Mouse (Mus musculus): ENCODE data around the gene Mapk8ip2.

- TF ChIP-seq CTCF (conservative IDR thresholded peaks at IDR 0.05; ENCODE audit: low read length) (no peak), POU5F1 (IDR thresholded peaks at IDR 0.05; ENCODE audit: borderline replicate concordance, low read length) (no peak)
These were observed 46.1 kb downstream of the Mapk8ip2 start for GRCm38 (mm10) chr15:89499784-89500220.

All from E14TG2a.4 (cell line).